Mouse (Mus musculus): ENCODE measurements around the gene C2cd4d.
A peak's percentile ranks its signal among the peaks of the same experiment; 100 is the strongest.

Gene C2cd4d

DNA sequence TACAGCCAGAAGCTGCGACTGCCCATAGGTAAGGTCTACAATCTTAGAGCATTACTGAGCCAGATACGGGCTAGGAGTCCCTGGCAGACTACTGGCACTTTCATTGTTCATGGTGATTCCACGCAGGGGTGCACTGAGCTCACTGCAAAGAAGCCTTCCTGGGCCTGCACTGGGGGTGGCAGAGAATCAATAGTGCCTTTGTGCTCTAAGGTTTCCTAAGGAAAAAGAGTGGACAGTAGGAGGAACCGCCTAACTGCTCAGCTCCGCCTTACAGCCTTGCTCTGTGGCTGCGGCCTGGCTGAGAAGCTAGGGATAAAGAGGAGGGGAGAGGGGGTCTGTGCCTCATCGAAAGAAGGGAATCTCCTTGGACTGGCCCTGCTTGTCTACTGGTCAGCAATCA is at the start of gene C2cd4d:
TSS of gene C2cd4d (plus strand) at position 301 of the 400 bp plus-strand sequence.
- no peak for DNase-seq (ENCODE audit: low spot score)

- DNase-seq (ENCODE audit: low spot score), result no peak
Measured at GRCm38 (mm10) chr3:94328681-94329080, 33.6 kb upstream of the C2cd4d start.

DNA sequence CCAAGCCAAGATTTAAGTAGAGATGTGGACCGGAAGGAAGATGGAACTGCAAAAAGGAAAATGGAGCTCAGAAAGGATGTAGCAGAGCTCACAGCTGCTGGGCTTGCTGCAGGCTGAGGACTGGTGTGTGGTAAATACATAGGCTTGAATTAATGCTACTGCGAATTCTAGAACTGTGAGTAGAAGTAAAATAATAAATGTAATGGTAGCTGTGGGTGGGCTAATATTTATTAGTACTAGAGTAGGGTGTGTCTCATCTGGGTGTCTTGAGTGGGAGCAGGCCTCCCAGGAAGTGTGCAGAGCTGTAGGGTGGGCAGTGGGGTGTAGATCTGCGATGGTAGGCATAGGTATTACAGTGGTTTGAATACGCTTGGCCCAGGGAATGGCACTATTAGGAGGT is 27.8 kb upstream of the C2cd4d start:
- no peak for DNase-seq (ENCODE audit: low spot score)

GRCm38 (mm10) chr3:94338522-94338921 is 23.7 kb upstream of the C2cd4d start:
- no peak for DNase-seq (ENCODE audit: low spot score)

DNA sequence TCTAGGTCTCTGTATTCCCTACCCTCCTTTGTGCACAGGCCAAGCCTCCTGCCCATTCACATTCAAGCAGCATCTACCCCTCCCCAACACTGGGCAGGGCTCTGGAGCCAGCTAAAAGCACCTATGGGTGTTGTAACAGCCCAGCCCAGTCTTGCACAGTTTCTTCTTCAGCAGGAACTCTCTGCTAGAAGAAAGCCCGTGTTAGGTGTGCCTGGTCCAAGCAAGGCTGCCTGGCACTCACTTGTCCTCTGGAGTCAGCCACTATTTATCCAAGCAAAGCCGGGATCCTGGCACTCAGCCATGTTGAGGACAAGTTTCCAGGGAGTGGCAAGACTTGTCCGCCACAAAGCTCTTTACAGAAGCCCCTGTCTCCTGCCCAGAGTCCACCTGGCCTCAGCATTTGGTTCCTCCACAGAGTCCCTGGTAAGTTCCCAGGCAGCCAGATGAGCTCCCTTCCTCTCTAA is 20.2 kb upstream of the C2cd4d start, which contains the start of gene Them5:
TSS of gene Them5 (plus strand) at position 141 of the 464 bp plus-strand sequence.
- no peak for DNase-seq (ENCODE audit: low spot score)

DNA sequence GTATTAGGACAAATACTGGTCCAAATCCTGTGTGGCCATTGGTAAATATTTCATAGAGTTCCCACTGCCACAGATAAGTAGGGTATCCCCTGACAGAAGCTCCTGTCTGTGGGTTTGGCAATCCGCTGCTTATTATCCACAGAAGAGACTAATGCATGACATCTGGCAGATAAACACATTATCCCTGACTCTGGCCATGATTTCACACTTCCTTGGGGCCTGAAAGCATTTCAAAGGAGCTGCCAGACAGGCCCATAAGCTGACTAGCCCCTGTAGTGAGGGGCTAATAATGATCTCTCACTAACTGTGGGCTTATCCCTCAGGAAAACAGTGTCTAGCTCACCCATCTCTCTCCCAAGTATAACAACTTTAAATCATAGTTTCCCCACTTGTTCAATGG is 19.7 kb upstream of the C2cd4d start:
- DNase-seq (ENCODE audit: low spot score), result no peak

DNA sequence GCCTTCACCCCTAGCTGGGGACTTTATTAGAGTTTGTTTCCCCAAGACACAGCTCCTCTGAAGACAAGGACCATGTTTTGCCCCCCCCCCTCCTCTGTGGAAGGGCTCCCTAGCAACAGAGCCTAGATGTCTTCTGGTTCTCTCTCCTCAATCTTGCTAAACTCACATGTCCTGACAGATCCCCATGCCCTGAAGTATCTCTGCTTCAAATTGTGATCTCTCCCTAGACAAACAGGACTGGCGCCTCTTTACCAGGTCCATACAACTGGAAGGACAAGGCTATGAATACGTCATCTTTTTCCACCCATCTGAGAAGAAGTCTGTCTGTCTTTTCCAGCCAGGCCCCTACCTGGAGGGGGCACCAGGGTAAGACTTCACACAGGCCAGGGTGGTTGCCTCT is 18.1 kb upstream of the C2cd4d start:
- DNase-seq (ENCODE audit: low spot score), result no peak

DNA sequence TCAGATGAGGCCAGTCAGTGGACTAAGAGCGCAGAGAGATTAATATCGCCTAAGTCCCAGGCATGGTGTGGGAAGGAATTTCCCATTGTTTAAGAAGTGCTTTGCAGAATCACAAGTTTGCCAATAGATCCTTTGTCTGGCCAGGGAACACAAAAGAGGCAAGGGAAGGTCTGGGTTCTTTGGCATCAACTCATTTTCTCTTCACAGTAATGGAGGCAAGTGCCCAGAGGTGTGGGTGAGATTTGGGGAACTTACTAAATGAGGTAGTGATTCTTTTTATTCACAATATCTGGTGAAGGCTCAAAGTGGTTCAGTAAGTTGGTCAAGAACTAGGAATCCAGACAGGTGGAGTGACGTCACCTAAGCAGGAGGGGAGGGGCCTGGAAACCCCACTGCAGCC is 17.3 kb upstream of the C2cd4d start:
- DNase-seq (ENCODE audit: low spot score), result no peak

DNA sequence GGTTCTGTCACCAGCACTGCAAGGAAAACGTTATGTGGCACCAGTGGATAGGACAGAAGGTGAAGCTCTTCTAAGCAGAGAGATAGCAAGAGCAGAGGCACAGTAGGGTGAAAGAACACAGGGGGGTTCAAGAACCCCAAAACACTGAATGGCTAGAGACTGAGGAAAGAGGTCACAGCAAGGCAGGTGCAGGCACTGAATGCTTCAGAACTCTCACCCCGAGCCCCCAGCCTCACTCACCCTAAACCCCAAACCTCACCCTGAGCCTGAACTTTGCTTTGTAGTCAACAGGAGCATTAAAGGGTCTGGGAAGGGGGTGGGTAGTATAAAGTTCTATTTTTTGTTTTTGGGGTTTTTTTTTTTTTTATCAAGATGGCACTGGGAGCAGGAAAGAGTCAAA is 14.1 kb upstream of the C2cd4d start:
- no peak for DNase-seq (ENCODE audit: low spot score)

DNA sequence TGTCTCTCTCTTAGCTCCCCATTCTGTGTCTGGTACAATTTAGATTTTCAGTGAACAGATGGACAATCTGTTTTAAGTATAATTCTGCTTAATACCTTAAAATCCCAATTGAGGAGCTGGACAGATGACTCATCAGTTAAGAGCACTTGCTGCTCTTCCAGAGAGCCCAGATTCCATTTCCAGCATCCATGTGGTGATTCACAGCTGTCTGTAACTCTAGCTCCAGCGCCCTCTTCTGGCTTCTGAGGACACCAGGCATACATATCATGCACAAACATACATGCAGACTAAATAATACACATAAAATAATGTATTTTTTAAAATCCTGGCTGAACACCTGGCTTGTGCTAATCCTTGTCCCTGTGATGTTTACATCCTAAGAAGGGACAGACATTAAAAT is 1.4 kb upstream of the C2cd4d start:
- no peak for DNase-seq (ENCODE audit: low spot score)

DNA sequence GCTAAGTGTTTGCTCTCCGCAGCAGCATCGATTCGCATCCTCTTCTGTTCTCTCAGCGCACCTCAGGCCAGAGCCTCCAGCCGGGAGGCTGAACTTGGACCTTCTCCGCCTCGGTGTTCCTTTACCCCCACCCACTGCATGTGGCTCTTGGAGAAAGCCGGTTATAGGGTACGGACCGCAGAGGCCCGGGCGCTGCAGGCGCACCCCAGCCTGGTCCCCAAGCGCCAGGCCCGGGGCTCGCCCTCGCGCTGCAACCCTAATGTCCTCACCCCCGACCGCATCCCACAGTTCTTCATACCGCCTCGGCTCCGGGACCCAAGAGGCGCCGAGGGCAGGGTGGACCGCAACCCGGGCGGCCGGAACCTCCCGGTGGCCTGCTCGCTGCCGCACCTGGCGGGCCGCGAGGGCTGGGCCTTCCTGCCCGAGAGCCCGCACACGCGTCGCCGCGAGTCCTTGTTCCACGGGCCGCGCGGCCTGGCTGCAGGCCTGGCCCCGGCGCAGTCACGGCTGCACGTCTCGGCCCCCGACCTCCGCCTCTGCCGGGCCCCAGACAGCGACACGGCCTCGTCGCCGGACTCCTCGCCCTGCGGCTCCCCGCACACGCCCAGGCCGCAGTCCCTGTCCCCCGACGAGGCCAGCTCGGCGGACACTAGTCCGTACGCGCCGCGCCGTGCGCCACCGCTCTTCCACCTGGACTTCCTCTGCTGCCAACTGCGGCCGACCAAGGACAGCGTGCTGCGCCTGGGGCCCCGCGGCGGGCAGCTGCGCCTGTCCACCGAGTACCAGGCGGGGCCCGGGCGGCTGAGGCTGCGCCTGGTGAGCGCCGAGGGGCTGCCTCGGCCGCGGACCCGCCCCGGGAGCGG is 1.3 kb downstream of the C2cd4d start:
- peak; percentile 37 for DNase-seq (ENCODE audit: low spot score)

DNA sequence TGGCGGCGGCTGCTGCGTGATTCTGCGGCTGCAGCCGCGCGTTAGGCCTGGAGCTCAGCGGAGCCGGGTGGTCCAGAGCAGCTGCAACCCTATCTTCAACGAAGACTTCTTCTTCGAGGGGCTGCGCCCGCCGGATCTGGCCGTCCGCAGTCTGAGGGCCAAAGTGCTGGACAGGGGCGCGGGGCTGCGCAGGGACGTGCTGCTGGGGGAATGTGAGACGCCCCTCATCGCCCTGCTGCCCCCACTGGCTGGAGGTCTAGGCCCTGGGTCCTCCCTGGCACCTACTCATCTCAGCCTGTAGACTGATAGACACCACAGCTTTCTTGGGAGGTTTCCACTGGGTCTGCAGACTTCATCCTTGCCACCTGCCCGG is 1.9 kb downstream of the C2cd4d start:
- peak; percentile 23 for DNase-seq (ENCODE audit: low spot score)

- peak; percentile 77 for DNase-seq (ENCODE audit: low spot score)
Measured at GRCm38 (mm10) chr3:94366761-94367160, 4.5 kb downstream of the C2cd4d start.

DNA sequence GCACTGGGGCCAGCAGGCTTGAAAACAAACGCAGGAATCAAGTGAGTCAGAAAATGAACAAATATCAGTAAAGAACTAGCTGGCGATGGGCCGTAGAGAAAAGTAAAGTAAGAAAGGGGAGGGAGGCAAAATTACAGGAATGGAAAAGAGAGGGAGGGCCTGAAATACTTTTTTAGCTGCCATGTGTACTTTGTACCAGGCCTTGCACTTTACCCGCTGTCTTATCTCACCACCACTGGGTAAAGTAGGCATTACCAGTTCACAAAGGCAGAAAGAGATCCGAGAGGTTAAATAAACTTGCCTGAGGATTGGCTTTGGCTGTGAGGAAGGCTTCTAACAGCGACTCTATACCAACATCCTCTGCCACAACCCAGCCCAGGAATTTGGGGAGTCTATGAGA is 5.3 kb downstream of the C2cd4d start:
- DNase-seq (ENCODE audit: low spot score), result no peak

GRCm38 (mm10) chr3:94368631-94369030 is 6.4 kb downstream of the C2cd4d start:
- DNase-seq (ENCODE audit: low spot score), result no peak

DNA sequence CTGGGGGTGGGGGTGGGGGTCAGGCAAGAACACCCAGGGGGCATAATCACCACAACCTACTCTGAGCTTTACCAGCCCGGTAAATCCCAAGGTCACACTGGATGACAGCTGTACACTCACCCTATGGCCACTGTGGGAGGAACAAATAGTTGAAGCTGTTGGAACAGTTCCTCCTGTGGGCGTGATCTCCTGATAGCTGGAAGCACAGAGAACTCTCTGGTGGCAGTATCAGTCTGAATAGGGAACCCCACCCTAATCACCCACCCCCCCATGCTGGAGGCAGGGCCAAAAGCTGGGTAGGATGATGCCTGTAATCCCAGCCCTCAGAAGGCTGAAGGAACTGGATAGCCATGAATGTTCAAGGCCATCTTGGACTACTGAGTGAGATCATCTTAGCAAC is 7.5 kb downstream of the C2cd4d start:
- DNase-seq (ENCODE audit: low spot score), result no peak

DNA sequence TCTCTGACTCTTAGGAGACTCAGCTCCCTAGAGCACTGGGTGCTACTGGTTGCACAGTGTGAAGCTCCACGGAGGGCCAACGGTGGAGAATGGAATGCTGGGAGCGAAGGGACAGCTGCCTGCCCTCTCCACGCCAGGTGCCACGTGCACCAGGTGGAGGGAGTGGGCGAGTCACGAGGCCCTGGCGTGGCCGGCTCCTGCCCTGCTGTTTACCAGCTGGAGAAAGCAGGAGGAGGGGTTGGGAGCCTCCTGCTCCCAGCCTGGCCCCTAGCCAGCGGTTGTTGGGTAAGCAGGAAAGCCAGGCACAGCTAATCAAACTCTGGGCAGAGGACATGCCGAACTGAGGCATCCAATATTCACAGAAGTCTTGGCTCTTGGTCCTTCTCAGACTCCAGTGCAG is 9.4 kb downstream of the C2cd4d start:
- DNase-seq (ENCODE audit: low spot score), result peak; percentile 79

- DNase-seq (ENCODE audit: low spot score), result no peak
Measured at GRCm38 (mm10) chr3:94372038-94372437, 9.8 kb downstream of the C2cd4d start.

- DNase-seq (ENCODE audit: low spot score), result peak; percentile 42
Measured at GRCm38 (mm10) chr3:94372641-94373040, 10.4 kb downstream of the C2cd4d start, which contains the start of gene Rorc. Gene Rorc, plus strand, starts transcription at chr3:94372794.

DNA sequence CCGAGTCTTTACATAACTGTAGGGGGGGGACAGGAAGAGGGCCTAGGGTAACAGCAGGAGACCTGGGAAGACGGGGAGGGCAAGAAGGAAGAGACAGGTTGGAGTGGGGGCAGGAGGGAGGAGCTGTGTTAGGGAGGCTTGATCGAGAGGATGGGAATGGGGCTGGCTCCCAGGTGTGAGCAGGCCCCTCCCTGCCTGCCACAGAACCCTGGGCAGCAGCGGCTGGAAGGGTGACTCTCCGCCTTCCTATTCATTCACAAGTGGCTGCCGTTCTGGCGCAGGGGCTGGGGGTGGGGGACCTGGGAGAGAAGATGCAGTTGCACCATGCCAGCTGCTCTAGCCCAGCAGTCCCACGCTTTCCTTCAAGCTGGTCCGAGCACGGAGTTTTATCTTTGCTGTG is 10.9 kb downstream of the C2cd4d start:
- no peak for DNase-seq (ENCODE audit: low spot score)

DNA sequence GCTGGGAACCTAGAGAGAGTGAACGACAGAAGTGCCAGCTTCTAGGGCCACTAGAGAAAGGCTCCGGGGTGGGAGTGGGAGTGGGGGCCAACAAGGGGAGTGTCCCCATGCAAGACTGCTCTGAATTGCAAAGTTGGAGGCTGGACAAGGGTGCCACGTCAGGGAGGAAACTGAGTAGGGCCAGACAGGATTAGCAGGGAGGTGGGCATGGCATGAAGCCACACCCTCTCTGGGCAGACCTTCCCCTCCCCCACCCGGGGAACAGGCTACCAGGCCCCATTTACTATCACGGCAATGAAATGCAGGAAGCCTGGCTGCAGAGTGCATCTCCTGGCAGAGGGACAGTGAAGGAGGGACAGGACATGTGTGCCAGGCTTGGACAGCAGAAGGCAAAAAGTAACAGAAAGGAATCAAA is 11.4 kb downstream of the C2cd4d start:
- no peak for DNase-seq (ENCODE audit: low spot score)

- DNase-seq (ENCODE audit: low spot score), result no peak
Measured at GRCm38 (mm10) chr3:94374636-94375035, 12.4 kb downstream of the C2cd4d start.

- no peak for DNase-seq (ENCODE audit: low spot score)
Measured at GRCm38 (mm10) chr3:94375146-94375545, 12.9 kb downstream of the C2cd4d start.

DNA sequence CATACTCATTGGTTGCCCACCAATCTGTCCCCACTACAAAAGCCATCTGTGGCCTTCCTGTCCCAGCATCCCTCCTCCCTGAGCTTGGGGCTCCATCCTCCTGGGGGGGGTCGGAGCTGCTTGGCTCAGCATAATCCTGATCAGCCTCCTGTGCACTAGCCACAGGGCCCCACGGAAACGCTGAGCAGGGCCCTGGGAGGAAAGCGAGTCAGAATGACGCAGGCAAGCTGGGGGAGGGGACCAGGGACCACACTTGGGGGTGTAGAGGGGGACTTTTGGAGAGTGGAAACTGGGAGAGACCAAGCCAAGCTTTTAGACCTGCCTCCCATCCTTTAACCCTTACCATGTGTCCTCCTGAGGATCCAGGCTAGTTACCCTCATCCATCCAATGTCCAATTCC is 13.6 kb downstream of the C2cd4d start:
- no peak for DNase-seq (ENCODE audit: low spot score)
